Mouse (Mus musculus): Measurements from ENCODE around the gene Abcb9.

DNA sequence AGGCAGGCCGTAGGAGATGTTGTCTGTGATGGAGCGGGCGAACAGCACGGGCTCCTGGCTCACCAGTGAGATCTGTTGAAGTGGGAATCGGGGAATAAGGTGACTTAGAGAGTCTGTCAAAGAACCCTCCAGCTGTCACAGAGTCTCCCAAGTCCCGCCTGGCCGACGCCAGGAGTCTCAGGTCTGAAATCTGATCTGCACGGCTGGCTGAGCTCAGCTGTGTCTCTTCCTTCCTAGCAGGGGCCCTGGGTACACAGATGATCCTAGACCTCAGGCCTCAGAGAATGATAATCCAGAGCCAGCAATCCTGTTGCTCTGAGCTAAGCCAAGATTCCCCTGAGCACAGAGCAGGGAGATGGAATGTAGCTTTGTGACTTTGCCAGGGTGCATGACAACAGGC, 21.9 kb downstream of the Abcb9 start:
- TF ChIP-seq CTCF (IDR thresholded peaks at IDR 0.05; ENCODE audit: borderline replicate concordance, insufficient read depth, low read length) (no peak), POLR2A (IDR thresholded peaks at IDR 0.05; ENCODE audit: low read depth, low read length) (no peak)
